Mouse (Mus musculus) olfactory bulb, adult 2 months (tissue): Measurements from ENCODE around the gene Exoc4.

Experiments
- CTCF ChIP-seq: fragments of 200-500 bp; IDR thresholded peaks from 2 replicates; pipeline ENCODE4 v1.5.1; 2012; ENCODE audit warnings: low read depth, mild to moderate bottlenecking, low read length, moderate library complexity; ENCODE audit not compliant: insufficient read depth
- POLR2A ChIP-seq: fragments of 200-500 bp; IDR thresholded peaks from 2 replicates; pipeline ENCODE4 v1.6.1; 2012; ENCODE audit warnings: mild to moderate bottlenecking, low read depth, low read length, moderate library complexity; ENCODE audit not compliant: insufficient read depth

DNA sequence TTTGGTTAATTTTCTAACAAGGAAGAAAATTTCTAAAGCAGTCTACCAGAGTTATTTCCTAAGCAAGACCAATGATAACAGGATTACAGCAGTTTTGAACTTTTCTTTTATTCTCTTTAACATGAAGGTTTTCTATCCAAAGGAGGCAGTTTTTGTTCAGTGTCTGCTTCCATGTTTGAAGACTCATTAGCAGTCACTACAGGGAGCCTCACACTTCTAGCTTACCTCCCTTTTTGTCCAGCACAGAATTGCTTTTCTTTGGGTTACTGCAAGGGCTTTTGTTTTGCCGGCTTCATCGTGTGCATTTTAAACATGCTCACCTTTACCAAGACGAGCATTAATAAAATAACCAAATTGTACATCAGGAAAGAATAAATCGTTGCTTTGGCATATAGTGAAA lies 460.0 kb downstream of the Exoc4 start:
- TF ChIP-seq POLR2A (no peak), CTCF (no peak)
